In the genomic region with DNA sequence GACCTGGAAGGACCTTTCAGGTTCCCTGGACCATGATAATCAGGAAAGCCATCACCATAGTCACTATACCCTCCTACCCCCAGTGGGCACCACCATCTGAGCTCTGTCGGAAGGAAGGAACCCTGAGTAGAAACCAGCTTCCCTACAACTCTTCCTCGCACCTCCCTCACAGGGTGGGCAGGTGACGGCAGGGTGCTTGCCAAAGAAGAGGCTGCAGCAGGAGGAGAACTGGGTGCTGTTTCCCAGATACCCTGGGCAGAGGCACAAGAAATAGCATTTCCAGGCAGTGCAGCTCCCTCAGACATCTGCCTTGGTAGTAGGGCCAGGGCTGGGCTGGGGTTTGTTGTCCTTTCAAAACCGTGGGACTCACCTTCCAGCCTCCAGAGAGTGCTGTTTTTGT, we compare ENCODE assay signal across 19 mouse cellular contexts. TPM values are rescaled to one million over a fixed set of nuclear protein-coding genes. Genes with fewer than 3 reads are reported as not detected.
DNase-seq lines count a peak whose midpoint lies in the region.
"Had no signal": no experiment of that assay in that cellular context is flagged by ENCODE, and none has a peak within 500 bp of the region (broad histone marks: within the 10 kb centered on the region; RNA-seq: fewer than 3 reads in every experiment).

No protein-coding gene starts in this region.

- peak; percentile 48 for DNase-seq in left cerebral cortex, adult 11 months (ENCODE audit: low spot score)
- no peak for DNase-seq in left cerebral cortex, postnatal 4 days
- peak; percentile 84 for DNase-seq in brain, adult 2 months (ENCODE audit: low read depth, low spot score)
- peak; percentile 72 to 77 for DNase-seq in frontal cortex, postnatal 36 days (ENCODE audit: low spot score in 2 of 2)
- DNase-seq in right cerebral cortex, postnatal 36 days (ENCODE audit: low spot score in 2 of 2), result peak; percentile 64 to 69
- DNase-seq in spleen, postnatal 10 days (ENCODE audit: low spot score in 2 of 2), result no peak
- DNase-seq: adrenal gland, postnatal 25 days; B cell, adult 2 months; cerebellum, adult 18-20 months; cerebellum, postnatal 10 days; gastrocnemius, adult 2 months; gastrocnemius, postnatal 36 days; heart, adult 18-20 months; heart, postnatal 36 days; kidney, adult 9 months; kidney, postnatal 10 days; liver, embryonic 13.5 days; lung, adult 18-20 months; retina, postnatal 1 day had no signal

- intact Hi-C loops in left cerebral cortex, postnatal 4 days (cut with DNase I), result no loop called here

RNA-seq across cellular contexts. Expression of a gene that starts 14.6 kb away (rescaled TPM):
- 100 to 1,000 TPM; 312 to 345 TPM for total RNA-seq in left cerebral cortex, postnatal 4 days (2021)

Comparison
In these comparisons a context has a peak if more than half of its experiments do, and no peak if none do; other contexts are left out.
1. DNase-seq: peak in left cerebral cortex, adult 11 months (single experiment), brain, adult 2 months (single experiment), frontal cortex, postnatal 36 days (2 of 2) and right cerebral cortex, postnatal 36 days (2 of 2); none in left cerebral cortex, postnatal 4 days (single experiment) and spleen, postnatal 10 days (0 of 2).